Mouse (Mus musculus): Measurements from ENCODE around the gene D030056L22Rik. TPM values are rescaled to one million over a fixed set of nuclear protein-coding genes. Genes with fewer than 3 reads are reported as not detected.

D030056L22Rik gene
- polyA plus RNA-seq, 1 experiment: 19.9 TPM

DNA sequence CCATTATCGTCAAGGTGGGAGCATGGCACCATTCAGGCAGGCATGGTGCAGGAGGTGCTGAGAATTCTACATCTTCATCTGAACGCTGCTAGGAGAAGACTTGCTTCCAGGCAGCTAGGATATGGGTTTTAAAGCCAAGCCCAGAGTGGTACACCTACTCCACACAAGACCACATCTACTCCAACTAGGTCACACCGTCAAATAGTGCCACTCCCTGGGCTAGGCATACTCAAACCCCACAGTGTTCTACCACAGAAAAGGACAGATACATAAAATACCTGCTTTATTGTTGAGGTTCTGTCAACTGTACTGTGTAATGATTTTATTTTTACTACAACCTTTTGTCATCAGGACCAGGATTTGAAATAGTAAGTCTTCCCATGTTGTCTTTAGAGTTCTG is 17.9 kb upstream of the D030056L22Rik start:
- Histone ChIP-seq H3K36me3 (ENCODE audit: control insufficient read depth, insufficient read depth) (peaks cover 36% of the 10 kb centered on the region), H3ac (ENCODE audit: control insufficient read depth, insufficient read length, low read depth) (no peak overlapping the region), H3K79me2 (ENCODE audit: control insufficient read depth, insufficient read depth) (no peaks in the 10 kb centered on the region), H3K79me3 (ENCODE audit: low read depth) (no peaks in the 10 kb centered on the region), H3K27me3 (ENCODE audit: control insufficient read depth, insufficient read depth, insufficient read length) (no peaks in the 10 kb centered on the region), H3K4me3 (ENCODE audit: insufficient read depth, poor library complexity, severe bottlenecking) (no peak overlapping the region)
- TF ChIP-seq CTCF (IDR thresholded peaks at IDR 0.05; ENCODE audit: control insufficient read depth, insufficient read depth, insufficient read length) (no peak), MYOD1 (IDR thresholded peaks at IDR 0.05; ENCODE audit: control insufficient read depth, insufficient read length, low read depth) (no peak), USF1 (IDR thresholded peaks at IDR 0.05; ENCODE audit: low read depth) (no peak), MYOG (IDR thresholded peaks at IDR 0.05; ENCODE audit: control insufficient read depth, extremely low read depth, insufficient read length) (no peak), MAX (IDR thresholded peaks at IDR 0.05) (no peak), CEBPB (IDR thresholded peaks at IDR 0.05; ENCODE audit: low read depth) (no peak), FOSL1 (IDR thresholded peaks at IDR 0.05; ENCODE audit: insufficient read depth, low read length, poor library complexity, severe bottlenecking) (no peak)

DNA sequence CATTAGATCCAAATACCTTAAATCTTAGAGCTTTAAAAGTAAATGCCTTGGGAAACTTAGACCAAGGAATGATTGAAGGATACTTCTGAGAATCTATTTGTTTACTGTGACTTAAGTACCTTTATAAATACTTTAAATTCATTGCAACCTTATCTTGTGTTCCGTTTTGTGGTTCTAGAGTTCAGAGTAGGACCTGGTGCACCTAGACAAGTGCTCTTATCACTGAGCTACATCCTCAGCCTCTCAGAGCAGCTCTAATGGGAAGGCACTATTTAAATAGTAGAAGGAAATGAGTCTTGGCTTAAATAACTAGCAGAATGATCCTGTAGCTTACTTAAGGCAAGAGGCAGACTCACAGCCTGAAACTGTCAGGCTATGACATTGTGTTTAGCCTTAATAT is 17.4 kb upstream of the D030056L22Rik start:
- Histone ChIP-seq H3K79me2 (ENCODE audit: control insufficient read depth, insufficient read depth) (no peaks in the 10 kb centered on the region), H3K4me3 (ENCODE audit: insufficient read depth, poor library complexity, severe bottlenecking) (no peak overlapping the region), H3ac (ENCODE audit: control insufficient read depth, insufficient read length, low read depth) (no peak overlapping the region), H3K27me3 (ENCODE audit: control insufficient read depth, insufficient read depth, insufficient read length) (no peaks in the 10 kb centered on the region), H3K79me3 (ENCODE audit: low read depth) (no peaks in the 10 kb centered on the region), H3K36me3 (ENCODE audit: control insufficient read depth, insufficient read depth) (peaks cover 34% of the 10 kb centered on the region)
- TF ChIP-seq USF1 (IDR thresholded peaks at IDR 0.05; ENCODE audit: low read depth): no peak
- no peak for TF ChIP-seq MAX (IDR thresholded peaks at IDR 0.05)
- no peak for TF ChIP-seq CEBPB (IDR thresholded peaks at IDR 0.05; ENCODE audit: low read depth)
- TF ChIP-seq FOSL1 (IDR thresholded peaks at IDR 0.05; ENCODE audit: insufficient read depth, low read length, poor library complexity, severe bottlenecking): no peak
- TF ChIP-seq MYOG (IDR thresholded peaks at IDR 0.05; ENCODE audit: control insufficient read depth, extremely low read depth, insufficient read length): no peak
- no peak for TF ChIP-seq CTCF (IDR thresholded peaks at IDR 0.05; ENCODE audit: control insufficient read depth, insufficient read depth, insufficient read length)
- no peak for TF ChIP-seq MYOD1 (IDR thresholded peaks at IDR 0.05; ENCODE audit: control insufficient read depth, insufficient read length, low read depth)

DNA sequence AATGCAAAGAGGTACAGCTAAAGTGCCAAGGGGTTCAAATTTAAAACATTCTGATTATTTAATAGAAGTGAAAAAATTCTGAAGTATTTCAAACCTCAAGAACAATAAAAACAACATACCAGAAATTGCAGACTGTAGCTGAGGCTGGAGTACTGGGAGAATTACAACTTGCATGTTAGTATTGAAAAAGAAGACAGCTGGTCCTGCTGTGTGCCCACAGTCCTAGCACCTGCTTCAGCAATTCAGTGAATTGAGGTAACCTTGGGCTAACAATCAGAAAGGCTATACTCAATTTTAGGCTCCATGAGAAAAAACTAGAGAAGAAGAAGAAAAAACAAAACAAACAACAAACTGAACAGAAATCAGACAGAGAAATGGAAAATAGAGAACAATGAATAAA is 4.9 kb upstream of the D030056L22Rik start:
- Histone ChIP-seq H3K27me3 (ENCODE audit: control insufficient read depth, insufficient read depth, insufficient read length) (no peaks in the 10 kb centered on the region), H3K36me3 (ENCODE audit: control insufficient read depth, insufficient read depth) (no peaks in the 10 kb centered on the region), H3K4me3 (ENCODE audit: insufficient read depth, poor library complexity, severe bottlenecking) (no peak overlapping the region), H3ac (ENCODE audit: control insufficient read depth, insufficient read length, low read depth) (no peak overlapping the region), H3K79me2 (ENCODE audit: control insufficient read depth, insufficient read depth) (peaks cover under 1% of the 10 kb centered on the region), H3K79me3 (ENCODE audit: low read depth) (no peaks in the 10 kb centered on the region)
- TF ChIP-seq CTCF (IDR thresholded peaks at IDR 0.05; ENCODE audit: control insufficient read depth, insufficient read depth, insufficient read length): no peak
- TF ChIP-seq MYOG (IDR thresholded peaks at IDR 0.05; ENCODE audit: control insufficient read depth, extremely low read depth, insufficient read length): no peak
- TF ChIP-seq MYOD1 (IDR thresholded peaks at IDR 0.05; ENCODE audit: control insufficient read depth, insufficient read length, low read depth): no peak
- no peak for TF ChIP-seq USF1 (IDR thresholded peaks at IDR 0.05; ENCODE audit: low read depth)
- no peak for TF ChIP-seq MAX (IDR thresholded peaks at IDR 0.05)
- no peak for TF ChIP-seq FOSL1 (IDR thresholded peaks at IDR 0.05; ENCODE audit: insufficient read depth, low read length, poor library complexity, severe bottlenecking)
- no peak for TF ChIP-seq CEBPB (IDR thresholded peaks at IDR 0.05; ENCODE audit: low read depth)

DNA sequence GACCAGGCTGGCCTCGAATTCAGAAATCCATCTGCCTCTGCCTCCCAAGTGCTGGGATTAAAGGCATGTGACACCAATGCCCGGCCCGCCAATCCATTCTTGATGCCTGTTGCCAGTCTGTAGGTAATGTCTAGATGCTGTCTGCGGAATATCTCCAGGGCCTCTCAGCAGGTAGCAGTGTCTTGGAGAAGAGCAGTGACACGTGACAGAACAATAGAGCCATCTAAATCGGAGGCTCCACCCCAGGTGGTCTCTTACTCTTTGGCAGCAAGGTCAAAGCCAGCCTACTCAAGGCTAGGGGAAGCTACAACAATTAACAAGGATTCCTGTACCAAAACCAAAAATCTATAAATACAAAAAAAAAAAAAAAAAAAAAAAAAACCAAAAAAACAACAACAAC is 2.1 kb upstream of the D030056L22Rik start:
- TF ChIP-seq MYOG (IDR thresholded peaks at IDR 0.05; ENCODE audit: control insufficient read depth, extremely low read depth, insufficient read length): no peak
- no peak for TF ChIP-seq MAX (IDR thresholded peaks at IDR 0.05)
- no peak for TF ChIP-seq MYOD1 (IDR thresholded peaks at IDR 0.05; ENCODE audit: control insufficient read depth, insufficient read length, low read depth)
- no peak for TF ChIP-seq CTCF (IDR thresholded peaks at IDR 0.05; ENCODE audit: control insufficient read depth, insufficient read depth, insufficient read length)
- TF ChIP-seq FOSL1 (IDR thresholded peaks at IDR 0.05; ENCODE audit: insufficient read depth, low read length, poor library complexity, severe bottlenecking): no peak
- TF ChIP-seq USF1 (IDR thresholded peaks at IDR 0.05; ENCODE audit: low read depth): no peak
- TF ChIP-seq CEBPB (IDR thresholded peaks at IDR 0.05; ENCODE audit: low read depth): no peak
- H3K27me3 ChIP-seq (ENCODE audit: control insufficient read depth, insufficient read depth, insufficient read length): no peaks in the 10 kb centered on the region
- H3K79me3 ChIP-seq (ENCODE audit: low read depth): peaks cover 26% of the 10 kb centered on the region
- no peaks in the 10 kb centered on the region for H3K36me3 ChIP-seq (ENCODE audit: control insufficient read depth, insufficient read depth)
- no peak overlapping the region for H3ac ChIP-seq (ENCODE audit: control insufficient read depth, insufficient read length, low read depth)
- peaks cover 29% of the 10 kb centered on the region for H3K79me2 ChIP-seq (ENCODE audit: control insufficient read depth, insufficient read depth)
- H3K4me3 ChIP-seq (ENCODE audit: insufficient read depth, poor library complexity, severe bottlenecking): no peak overlapping the region

DNA sequence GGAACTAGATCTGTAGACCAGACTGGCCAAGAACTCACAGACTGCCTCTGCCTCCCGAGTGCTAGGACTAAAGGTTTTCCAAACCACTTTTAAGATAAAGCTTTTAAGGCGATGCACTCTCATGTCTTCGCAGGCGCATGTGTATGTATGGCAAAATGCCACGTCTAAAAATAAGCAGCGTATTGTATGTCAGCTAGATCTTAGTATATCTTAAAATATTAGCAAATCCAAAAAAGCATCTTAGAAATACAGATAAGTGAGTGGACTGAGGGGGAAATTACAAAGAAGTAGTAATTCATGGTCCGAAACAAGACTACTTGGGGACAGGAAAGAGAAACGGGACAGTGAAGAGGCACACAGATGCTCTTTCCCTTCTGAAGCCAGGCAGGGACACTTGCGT is 1.4 kb upstream of the D030056L22Rik start:
- Histone ChIP-seq H3ac (ENCODE audit: control insufficient read depth, insufficient read length, low read depth) (no peak overlapping the region), H3K36me3 (ENCODE audit: control insufficient read depth, insufficient read depth) (peaks cover under 1% of the 10 kb centered on the region), H3K27me3 (ENCODE audit: control insufficient read depth, insufficient read depth, insufficient read length) (no peaks in the 10 kb centered on the region), H3K79me2 (ENCODE audit: control insufficient read depth, insufficient read depth) (peaks cover 35% of the 10 kb centered on the region), H3K79me3 (ENCODE audit: low read depth) (peaks cover 31% of the 10 kb centered on the region), H3K4me3 (ENCODE audit: insufficient read depth, poor library complexity, severe bottlenecking) (no peak overlapping the region)
- TF ChIP-seq CTCF (IDR thresholded peaks at IDR 0.05; ENCODE audit: control insufficient read depth, insufficient read depth, insufficient read length) (no peak), USF1 (IDR thresholded peaks at IDR 0.05; ENCODE audit: low read depth) (no peak), MAX (IDR thresholded peaks at IDR 0.05) (no peak), MYOG (IDR thresholded peaks at IDR 0.05; ENCODE audit: control insufficient read depth, extremely low read depth, insufficient read length) (no peak), FOSL1 (IDR thresholded peaks at IDR 0.05; ENCODE audit: insufficient read depth, low read length, poor library complexity, severe bottlenecking) (no peak), CEBPB (IDR thresholded peaks at IDR 0.05; ENCODE audit: low read depth) (no peak)

Data from C2C12 (cell line).